Mouse (Mus musculus): Measurements from ENCODE around the gene Farsa. TPM values are rescaled to one million over a fixed set of nuclear protein-coding genes. Genes with fewer than 3 reads are reported as not detected.
A peak's percentile ranks its signal among the peaks of the same experiment; 100 is the strongest.

The Farsa gene
- polyA plus RNA-seq, 1 experiment from 2014 or later, result 98.9 TPM

DNA sequence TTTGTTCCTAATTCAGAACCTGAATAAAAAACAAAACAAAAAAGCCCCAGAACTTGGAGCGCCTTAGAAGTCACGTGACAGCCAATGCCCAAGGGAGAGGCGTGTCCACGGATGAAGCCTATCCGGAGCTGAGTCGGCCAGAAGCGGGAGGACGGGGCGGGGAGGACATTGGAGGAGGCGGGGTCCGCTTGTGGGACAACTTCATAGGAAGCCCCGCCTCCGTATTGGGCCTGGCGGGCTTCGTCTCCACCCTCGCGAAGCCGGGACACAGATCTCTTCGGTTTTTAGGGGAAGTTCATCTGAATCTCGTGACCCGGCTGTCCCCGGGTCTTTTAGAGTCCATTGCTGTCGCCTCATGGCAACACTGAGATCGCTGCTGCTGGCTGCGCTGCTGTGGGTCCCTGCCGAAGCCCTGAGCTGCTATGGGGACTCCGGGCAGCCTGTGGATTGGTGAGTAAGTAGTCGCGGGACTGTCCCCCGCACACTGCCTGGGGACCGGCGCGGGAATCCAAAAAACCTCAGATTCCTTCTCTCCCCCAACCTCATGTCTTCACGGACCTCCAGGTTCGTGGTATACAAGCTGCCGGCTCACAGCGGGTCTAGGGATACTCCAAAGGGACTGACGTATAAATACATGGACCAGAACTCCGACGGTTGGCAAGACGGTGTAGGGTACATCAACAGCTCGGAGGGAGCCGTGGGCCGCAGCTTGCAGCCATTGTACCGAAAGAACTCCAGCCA is 51.8 kb downstream of the Farsa start, which contains the start of gene Dnase2a:
Gene Dnase2a (plus strand): TSS at position 140 of the 741 bp plus-strand sequence.
- H3K27me3 ChIP-seq, result peaks cover 58% of the 10 kb centered on the region
- peak within 1 kb of the TSS; percentile 62 for H3K4me2 ChIP-seq (replicated peaks)
- ATAC-seq (ENCODE audit: low FRiP score), result peak; percentile 79
- no peaks in the 10 kb centered on the region for H3K9me3 ChIP-seq (replicated peaks)
- peak within 1 kb of the TSS; percentile 58 for H3K9ac ChIP-seq
- H3K36me3 ChIP-seq, result peaks cover 34% of the 10 kb centered on the region
- H3K27ac ChIP-seq, result no peak within 1 kb of the TSS
- H3K4me3 ChIP-seq, result peak within 1 kb of the TSS; percentile 42
- WGBS, result 1% methylated on average over 45 of the region's 45 CpGs
- H3K4me1 ChIP-seq, result peaks cover 22% of the 10 kb centered on the region

DNA sequence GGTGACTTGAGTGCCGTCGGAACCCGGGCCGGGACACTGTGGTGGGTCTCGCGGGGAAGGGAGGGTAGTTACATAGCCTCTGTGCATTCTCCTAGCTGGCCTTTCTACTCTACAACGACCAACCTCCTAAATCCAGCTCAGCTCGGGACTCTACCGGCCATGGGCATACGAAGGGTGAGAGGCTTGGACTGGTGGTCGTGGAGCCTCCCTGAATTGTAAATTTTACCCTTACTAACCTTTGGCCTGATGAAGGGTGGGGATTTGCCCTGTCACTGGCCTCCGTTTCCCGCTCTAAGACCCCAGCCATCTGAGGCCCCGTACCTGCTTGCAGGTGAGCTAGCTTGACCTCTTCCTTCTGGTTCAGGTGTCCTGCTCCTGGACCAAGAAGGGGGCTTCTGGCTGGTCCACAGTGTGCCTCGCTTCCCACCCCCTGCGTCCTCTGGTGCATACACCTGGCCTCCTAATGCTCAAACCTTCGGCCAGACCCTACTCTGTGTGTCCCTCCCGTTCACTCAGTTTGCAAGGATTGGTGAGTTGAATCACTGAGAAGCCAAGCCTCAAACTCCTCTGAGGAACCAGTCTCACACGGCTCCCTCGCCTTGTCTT is 52.5 kb downstream of the Farsa start:
- peak overlapping the region; percentile 42 for H3K4me3 ChIP-seq
- peak overlapping the region; percentile 62 for H3K4me2 ChIP-seq (replicated peaks)
- H3K27ac ChIP-seq, result no peak overlapping the region
- whole genome bisulfite sequencing, result 51% methylated on average over 20 of the region's 20 CpGs
- peak; percentile 15 for ATAC-seq (ENCODE audit: low FRiP score)
- peaks cover 60% of the 10 kb centered on the region for H3K27me3 ChIP-seq
- peaks cover 21% of the 10 kb centered on the region for H3K4me1 ChIP-seq
- H3K36me3 ChIP-seq, result peaks cover 38% of the 10 kb centered on the region
- no peaks in the 10 kb centered on the region for H3K9me3 ChIP-seq (replicated peaks)
- no peak overlapping the region for H3K9ac ChIP-seq

DNA sequence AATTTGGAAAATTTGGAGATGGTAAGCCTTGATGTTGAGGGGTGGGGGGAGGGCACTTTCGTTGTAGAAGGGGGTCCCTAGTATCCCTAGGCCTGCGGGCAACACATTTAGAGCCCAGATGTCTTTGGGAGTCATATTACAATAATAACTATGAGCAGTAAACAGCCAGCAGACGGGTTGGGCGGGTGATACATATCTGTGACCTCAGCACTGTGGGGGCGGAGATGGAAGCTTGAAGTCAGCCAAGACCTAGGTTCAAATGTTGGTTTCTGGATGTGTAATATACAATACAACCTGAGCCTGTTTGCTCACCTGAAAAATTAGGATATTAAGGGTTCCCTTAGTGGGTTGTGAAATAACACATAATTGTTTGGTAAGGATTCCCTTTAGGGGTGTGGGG is 53.2 kb downstream of the Farsa start:
- Histone ChIP-seq H3K4me3 (no peak overlapping the region), H3K36me3 (peaks cover 43% of the 10 kb centered on the region), H3K27ac (no peak overlapping the region), H3K27me3 (peaks cover 62% of the 10 kb centered on the region), H3K4me2 (replicated peaks) (no peak overlapping the region), H3K4me1 (peaks cover 21% of the 10 kb centered on the region), H3K9me3 (replicated peaks) (no peaks in the 10 kb centered on the region), H3K9ac (no peak overlapping the region)
- ATAC-seq (ENCODE audit: low FRiP score), result no peak
- 81% methylated on average over 5 of the region's 5 CpGs for whole genome bisulfite sequencing

DNA sequence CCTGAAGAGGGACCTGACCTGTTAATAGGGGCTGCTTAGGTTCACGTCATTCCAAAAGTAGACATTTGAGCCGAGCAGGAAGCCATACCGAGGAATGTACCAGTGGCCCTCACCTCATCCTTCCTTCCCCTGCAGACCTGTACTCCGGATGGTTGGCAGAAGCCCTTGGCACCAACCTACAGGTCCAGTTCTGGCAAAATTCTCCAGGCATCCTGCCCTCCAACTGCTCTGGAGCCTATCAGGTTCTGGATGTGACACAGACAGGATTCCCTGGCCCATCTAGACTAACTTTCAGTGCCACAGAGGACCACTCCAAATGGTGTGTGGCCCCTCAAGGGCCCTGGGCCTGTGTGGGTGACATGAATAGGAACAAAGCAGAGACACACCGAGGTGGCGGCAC is 53.8 kb downstream of the Farsa start:
- Histone ChIP-seq H3K4me3 (no peak overlapping the region), H3K27ac (no peak overlapping the region), H3K4me2 (replicated peaks) (no peak overlapping the region), H3K36me3 (peaks cover 49% of the 10 kb centered on the region), H3K4me1 (peaks cover 21% of the 10 kb centered on the region), H3K27me3 (peaks cover 68% of the 10 kb centered on the region), H3K9me3 (replicated peaks) (no peaks in the 10 kb centered on the region), H3K9ac (no peak overlapping the region)
- no peak for ATAC-seq (ENCODE audit: low FRiP score)
- WGBS, result 80% methylated on average over 6 of the region's 6 CpGs

DNA sequence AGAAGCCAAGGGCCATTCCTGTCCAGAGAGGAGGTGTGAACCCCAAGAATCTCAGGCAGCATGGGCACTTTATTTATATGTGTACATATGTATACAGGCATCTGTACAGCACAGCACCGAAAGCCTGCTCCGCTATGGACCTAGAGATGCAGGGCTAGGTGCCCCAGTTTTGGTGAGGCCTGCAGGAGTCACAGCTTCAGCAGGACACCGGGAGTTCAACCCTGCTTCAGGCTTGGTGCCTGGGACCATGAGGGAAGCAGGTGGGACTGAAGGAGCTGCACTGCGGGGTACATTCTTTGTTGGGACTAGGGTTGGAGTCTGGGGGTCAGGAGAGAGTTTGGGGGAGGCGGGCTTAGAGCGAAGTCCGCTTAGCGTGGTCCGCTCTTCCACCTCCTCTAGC is 55.1 kb downstream of the Farsa start:
- WGBS, result 85% methylated on average over 9 of the region's 9 CpGs
- no peak overlapping the region for H3K9ac ChIP-seq
- peaks cover 21% of the 10 kb centered on the region for H3K4me1 ChIP-seq
- no peaks in the 10 kb centered on the region for H3K9me3 ChIP-seq (replicated peaks)
- peaks cover 81% of the 10 kb centered on the region for H3K27me3 ChIP-seq
- peaks cover 62% of the 10 kb centered on the region for H3K36me3 ChIP-seq
- H3K4me3 ChIP-seq, result no peak overlapping the region
- no peak for ATAC-seq (ENCODE audit: low FRiP score)
- H3K27ac ChIP-seq, result no peak overlapping the region
- no peak overlapping the region for H3K4me2 ChIP-seq (replicated peaks)

DNA sequence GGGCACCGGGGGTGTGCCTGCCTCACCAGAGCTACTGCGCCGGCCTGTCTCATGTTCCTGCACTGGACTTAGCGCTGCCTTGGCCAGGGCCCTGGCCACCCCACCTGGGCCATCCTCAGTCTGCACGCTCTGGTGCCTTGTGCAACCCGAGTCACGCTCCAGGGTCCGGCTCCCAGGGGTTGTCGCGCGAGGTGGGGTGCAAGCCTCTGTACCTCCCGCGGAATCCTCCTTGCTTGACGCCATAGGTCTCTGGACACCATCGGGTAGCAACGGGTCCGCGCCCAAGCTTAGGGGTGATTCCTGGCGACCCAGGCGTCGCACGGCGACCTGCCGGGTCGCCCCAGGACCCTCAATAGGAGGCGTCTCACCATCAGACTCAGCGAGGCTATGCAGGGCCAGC is 55.6 kb downstream of the Farsa start:
- Histone ChIP-seq H3K27me3 (peaks cover 86% of the 10 kb centered on the region), H3K9ac (no peak overlapping the region), H3K4me3 (peak overlapping the region; percentile 32)

DNA sequence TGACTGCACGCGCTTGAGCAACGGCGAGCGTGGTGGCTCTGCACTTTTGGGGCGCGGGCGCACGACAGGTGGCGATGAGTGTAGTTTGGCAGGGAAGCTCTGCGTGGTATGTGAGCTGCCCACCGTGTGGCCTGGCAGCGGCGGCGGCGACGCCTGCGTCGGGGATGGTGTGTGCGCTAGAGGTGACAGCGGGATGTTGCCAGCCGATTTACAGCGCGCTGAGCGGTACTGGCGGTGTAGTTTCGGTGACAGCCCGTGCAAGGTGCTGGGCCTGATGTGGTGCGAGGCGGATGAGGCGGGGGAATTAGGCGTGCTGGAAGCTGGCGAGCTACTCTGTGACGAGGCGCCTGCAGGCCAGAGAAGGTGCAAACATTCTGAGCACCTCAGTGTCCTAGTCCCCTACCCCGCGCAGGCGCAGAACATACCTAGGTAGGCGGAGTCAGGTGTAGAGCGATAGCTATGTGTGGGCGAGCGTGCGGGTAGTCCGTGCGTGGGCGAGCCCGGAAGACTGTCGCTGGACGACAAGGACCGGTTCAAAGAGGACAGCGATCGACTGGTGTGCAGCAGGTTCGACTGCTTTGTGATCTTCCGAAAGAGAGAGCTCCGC is 56.2 kb downstream of the Farsa start:
- H3K36me3 ChIP-seq, result peaks cover 73% of the 10 kb centered on the region
- H3K4me1 ChIP-seq, result peaks cover 21% of the 10 kb centered on the region
- H3K9me3 ChIP-seq (replicated peaks), result no peaks in the 10 kb centered on the region
- peak overlapping the region; percentile 32 for H3K4me3 ChIP-seq
- H3K27ac ChIP-seq, result no peak overlapping the region
- H3K9ac ChIP-seq, result peak overlapping the region; percentile 49; the same call in 1 of the 2 replicates
- peak overlapping the region; percentile 55 for H3K4me2 ChIP-seq (replicated peaks)
- WGBS, result under 1% methylated on average over 55 of the region's 55 CpGs
- ATAC-seq (ENCODE audit: low FRiP score), result no peak
- peaks cover 92% of the 10 kb centered on the region for H3K27me3 ChIP-seq

More for the DNA sequence above, 55.6 kb downstream of the Farsa start:
- Histone ChIP-seq H3K36me3 (peaks cover 67% of the 10 kb centered on the region), H3K4me2 (replicated peaks) (peak overlapping the region; percentile 55), H3K9me3 (replicated peaks) (no peaks in the 10 kb centered on the region), H3K27ac (no peak overlapping the region), H3K4me1 (peaks cover 21% of the 10 kb centered on the region)
- ATAC-seq (ENCODE audit: low FRiP score), result no peak
- WGBS, result 20% methylated on average over 27 of the region's 27 CpGs

DNA sequence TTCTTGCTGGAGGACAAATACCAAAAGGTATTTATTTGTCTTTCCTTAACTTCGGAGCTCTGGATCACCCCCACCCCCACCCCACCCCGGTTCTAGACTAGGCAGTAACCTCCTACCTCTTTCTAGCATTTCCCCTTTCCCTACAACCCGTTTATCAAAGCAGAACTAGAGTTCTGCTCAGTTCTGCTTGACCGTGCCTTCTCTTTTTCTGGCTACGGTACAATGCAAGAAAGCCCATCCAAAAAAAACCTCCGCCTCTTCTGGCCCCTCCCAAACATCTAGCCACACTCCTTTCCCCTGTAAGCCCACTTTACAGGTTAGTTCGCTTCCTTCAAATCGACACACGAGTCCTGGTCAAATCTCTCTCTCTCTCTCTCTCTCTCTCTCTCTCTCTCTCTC is 56.7 kb downstream of the Farsa start:
- H3K4me2 ChIP-seq (replicated peaks), result peak overlapping the region; percentile 55
- no peak for ATAC-seq (ENCODE audit: low FRiP score)
- peaks cover 78% of the 10 kb centered on the region for H3K36me3 ChIP-seq
- 12% methylated on average over 9 of the region's 9 CpGs for WGBS
- H3K4me3 ChIP-seq, result peak overlapping the region; percentile 32
- peak overlapping the region; percentile 49; the same call in 1 of the 2 replicates for H3K9ac ChIP-seq
- H3K27ac ChIP-seq, result no peak overlapping the region
- H3K27me3 ChIP-seq, result peaks cover 97% of the 10 kb centered on the region
- H3K4me1 ChIP-seq, result peaks cover 19% of the 10 kb centered on the region
- H3K9me3 ChIP-seq (replicated peaks), result no peaks in the 10 kb centered on the region

DNA sequence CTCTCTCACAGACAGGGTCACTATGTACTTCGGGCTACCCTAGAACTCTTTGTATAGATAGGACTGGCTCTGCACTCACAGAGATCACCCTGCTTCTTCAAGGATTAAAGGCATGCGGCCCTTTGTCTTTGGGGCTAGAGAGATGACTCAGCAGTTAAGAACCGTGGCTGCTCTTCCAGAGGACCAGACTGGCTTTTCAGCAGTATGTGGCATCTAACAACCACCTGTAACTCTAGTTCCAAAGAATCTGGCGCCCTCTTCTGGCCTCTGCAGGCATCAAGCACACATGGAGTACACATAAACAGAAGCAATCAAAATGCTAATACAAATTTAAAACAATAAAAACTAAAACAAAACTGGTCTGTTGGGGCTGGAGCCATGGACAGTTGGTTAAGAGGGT is 57.2 kb downstream of the Farsa start:
- no peak overlapping the region for H3K27ac ChIP-seq
- peaks cover 99% of the 10 kb centered on the region for H3K27me3 ChIP-seq
- no peak for ATAC-seq (ENCODE audit: low FRiP score)
- H3K9ac ChIP-seq, result no peak overlapping the region
- H3K9me3 ChIP-seq (replicated peaks), result no peaks in the 10 kb centered on the region
- peaks cover 81% of the 10 kb centered on the region for H3K36me3 ChIP-seq
- peak overlapping the region; percentile 55 for H3K4me2 ChIP-seq (replicated peaks)
- H3K4me3 ChIP-seq, result no peak overlapping the region; the same call in 1 of the 2 replicates
- 34% methylated on average over 4 of the region's 4 CpGs for WGBS
- H3K4me1 ChIP-seq, result peaks cover 16% of the 10 kb centered on the region

DNA sequence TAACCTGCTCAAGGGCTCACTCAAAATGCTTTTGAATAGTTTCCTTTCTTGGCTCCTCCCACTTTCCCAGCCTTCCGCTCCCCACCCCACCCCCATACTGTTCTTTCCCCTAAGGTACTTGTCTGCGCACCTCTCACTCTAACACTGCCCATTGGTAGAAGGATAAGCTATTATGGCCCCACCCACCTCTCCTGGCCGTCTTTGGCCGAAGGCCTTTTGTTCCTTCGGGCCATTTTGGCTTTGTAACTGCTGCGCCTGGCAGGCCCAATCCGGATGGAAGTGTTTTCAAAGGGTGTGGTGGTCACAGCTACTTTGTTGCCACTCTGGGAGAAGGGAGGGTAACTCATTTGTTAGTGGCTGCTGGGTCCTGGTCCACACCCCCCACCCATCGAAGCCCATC is 58.5 kb downstream of the Farsa start:
- Histone ChIP-seq H3K4me2 (replicated peaks) (no peak overlapping the region), H3K36me3 (peaks cover 86% of the 10 kb centered on the region), H3K27ac (no peak overlapping the region), H3K9ac (no peak overlapping the region), H3K4me3 (no peak overlapping the region), H3K9me3 (replicated peaks) (no peaks in the 10 kb centered on the region), H3K4me1 (peaks cover 11% of the 10 kb centered on the region), H3K27me3 (peaks cover 95% of the 10 kb centered on the region)
- ATAC-seq (ENCODE audit: low FRiP score), result no peak
- WGBS, result 94% methylated on average over 8 of the region's 8 CpGs

DNA sequence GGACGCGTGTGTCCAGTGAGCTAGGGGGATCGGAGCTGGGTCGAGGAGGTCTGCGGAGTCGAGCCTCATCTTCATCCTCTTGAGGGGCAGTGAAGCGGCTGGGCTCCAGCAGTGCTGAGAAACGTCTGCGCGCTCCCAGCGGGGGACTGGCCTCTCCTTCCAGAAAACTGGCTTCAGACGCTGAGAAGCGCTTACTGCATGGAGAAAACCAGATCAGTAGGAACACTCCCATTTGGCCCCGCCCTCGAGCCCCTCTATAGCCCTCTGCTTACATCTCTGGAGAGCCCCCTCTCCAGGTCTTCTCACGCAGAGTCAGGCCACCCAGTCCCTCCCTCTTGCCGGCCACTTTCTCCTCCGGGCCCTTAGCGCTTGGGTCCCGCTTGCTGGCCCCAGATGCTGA is 61.0 kb downstream of the Farsa start:
- no peak for ATAC-seq (ENCODE audit: low FRiP score)
- WGBS, result 25% methylated on average over 20 of the region's 20 CpGs
- no peak overlapping the region for H3K9ac ChIP-seq
- H3K4me3 ChIP-seq, result no peak overlapping the region
- peaks cover 79% of the 10 kb centered on the region for H3K27me3 ChIP-seq
- no peak overlapping the region for H3K27ac ChIP-seq
- H3K4me1 ChIP-seq, result peaks cover 8% of the 10 kb centered on the region
- H3K36me3 ChIP-seq, result peaks cover 84% of the 10 kb centered on the region
- H3K9me3 ChIP-seq (replicated peaks), result no peaks in the 10 kb centered on the region
- H3K4me2 ChIP-seq (replicated peaks), result no peak overlapping the region

DNA sequence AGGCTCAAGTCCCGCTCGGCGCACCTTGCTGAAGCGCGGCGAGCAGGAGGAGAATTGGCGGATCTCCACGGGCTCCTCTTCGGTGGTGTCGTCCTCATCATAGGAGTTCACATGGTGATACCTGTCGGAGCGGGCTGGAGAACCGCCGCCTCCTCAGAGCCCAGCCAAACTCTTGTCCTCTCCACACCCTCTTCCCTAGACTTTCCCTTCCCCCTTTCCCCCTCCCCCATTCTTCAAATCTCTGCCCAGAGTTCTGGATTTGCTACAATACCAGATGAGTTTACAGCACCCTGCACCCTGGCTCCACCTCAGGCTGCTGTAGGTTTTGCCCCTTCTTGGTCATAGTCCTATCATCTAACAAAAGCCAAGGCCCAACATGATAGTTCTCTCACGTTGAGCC is 61.9 kb downstream of the Farsa start:
- Histone ChIP-seq H3K36me3 (peaks cover 84% of the 10 kb centered on the region), H3K4me3 (no peak overlapping the region), H3K4me1 (no peaks in the 10 kb centered on the region), H3K27ac (no peak overlapping the region), H3K27me3 (peaks cover 71% of the 10 kb centered on the region), H3K9ac (no peak overlapping the region), H3K9me3 (replicated peaks) (no peaks in the 10 kb centered on the region), H3K4me2 (replicated peaks) (no peak overlapping the region)
- no peak for ATAC-seq (ENCODE audit: low FRiP score)
- 87% methylated on average over 15 of the region's 15 CpGs for WGBS

Measured in hindbrain, embryonic 12.5 days (tissue).